Mouse (Mus musculus) embryo, embryonic 11.5 days (tissue): ENCODE measurements around the gene Adgrg5.
A peak's percentile ranks its signal among the peaks of the same experiment; 100 is the strongest.

Experiments used
- DNase-seq: peaks from one replicate; pipeline ENCODE4 v3.0.0-alpha.2; 2012; ENCODE audit warnings: low read depth, low spot score

Adgrg5 gene

GRCm38 (mm10) chr8:94923405-94923804 lies at the start of gene Adgrg5:
Gene Adgrg5 (plus strand): TSS chr8:94923694.
- DNase-seq: no peak

GRCm38 (mm10) chr8:94874358-94874757 lies 49.1 kb upstream of the Adgrg5 start:
- DNase-seq: no peak

GRCm38 (mm10) chr8:94875096-94875870 lies 48.2 kb upstream of the Adgrg5 start:
- no peak for DNase-seq

DNA sequence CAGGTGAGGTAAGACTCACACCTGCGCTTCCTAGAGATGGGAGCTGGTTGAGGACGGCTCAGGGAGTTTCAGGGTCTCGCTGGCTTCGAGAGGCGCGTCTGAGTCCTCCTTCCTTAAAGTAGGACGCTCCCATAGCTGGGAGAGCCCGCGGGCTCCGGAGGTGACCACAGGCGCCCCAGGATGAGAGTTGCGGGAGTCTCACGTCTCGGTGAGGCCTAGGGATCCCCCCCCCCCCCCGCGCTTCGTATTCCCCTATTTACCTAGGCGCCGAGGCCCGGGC lies 47.7 kb upstream of the Adgrg5 start:
- DNase-seq: no peak

GRCm38 (mm10) chr8:94876197-94876730 lies 47.2 kb upstream of the Adgrg5 start, which contains the start of gene Dok4:
Gene Dok4 (minus strand): TSS chr8:94876330.
- DNase-seq: peak; percentile 73

GRCm38 (mm10) chr8:94876820-94877219 lies 46.7 kb upstream of the Adgrg5 start:
- DNase-seq: no peak

DNA sequence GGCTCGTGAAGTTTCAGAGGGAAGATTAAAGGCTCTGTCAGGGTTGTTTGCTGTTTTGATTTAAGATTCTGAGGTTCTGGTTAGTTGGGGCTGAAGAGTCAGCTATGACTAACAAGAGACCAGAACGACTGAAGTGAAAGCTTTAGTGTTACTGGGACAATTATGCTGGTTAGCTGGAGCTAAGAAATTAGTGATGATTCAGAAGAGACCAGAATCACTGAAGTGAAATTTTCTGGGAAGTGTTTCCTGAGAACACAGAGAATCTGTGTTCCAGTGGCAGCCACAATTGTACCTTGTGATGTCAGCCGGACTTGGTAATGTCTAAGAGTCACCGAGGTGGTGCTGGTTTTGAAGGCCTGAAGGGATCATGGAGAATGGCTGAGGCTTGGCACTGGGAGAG lies 42.8 kb upstream of the Adgrg5 start:
- DNase-seq: no peak

DNA sequence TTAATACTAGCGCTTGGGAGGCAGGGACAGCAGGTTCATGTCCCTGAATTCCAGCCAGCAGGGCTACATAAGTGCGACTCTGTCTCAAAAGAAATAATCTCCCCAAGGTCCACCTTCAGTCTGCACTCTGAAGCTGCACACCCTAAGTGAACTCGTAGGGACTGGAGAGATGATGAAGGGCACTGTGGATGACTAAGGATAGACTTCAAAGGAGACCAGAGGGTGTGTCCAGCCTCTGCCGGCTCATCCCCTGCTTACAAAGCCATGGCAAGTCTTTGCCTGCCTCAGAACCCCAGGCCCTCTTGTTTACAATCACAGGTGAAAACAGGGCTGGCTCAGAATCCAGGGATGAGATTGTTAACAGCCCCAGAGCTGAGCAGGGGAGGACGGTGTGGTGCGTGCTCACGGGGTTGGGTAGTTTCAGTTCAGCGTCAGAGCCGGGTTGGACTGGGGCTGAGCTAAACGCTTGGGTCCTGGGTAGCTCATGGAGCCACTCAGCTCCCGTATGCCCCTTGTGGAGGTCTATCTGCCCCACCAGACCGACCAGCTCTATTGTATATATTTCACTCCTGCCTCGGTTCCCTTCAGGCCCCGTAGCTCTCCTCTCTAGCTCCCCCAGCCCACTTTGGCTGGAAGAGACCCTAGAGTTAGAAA lies 35.0 kb upstream of the Adgrg5 start:
- no peak for DNase-seq

DNA sequence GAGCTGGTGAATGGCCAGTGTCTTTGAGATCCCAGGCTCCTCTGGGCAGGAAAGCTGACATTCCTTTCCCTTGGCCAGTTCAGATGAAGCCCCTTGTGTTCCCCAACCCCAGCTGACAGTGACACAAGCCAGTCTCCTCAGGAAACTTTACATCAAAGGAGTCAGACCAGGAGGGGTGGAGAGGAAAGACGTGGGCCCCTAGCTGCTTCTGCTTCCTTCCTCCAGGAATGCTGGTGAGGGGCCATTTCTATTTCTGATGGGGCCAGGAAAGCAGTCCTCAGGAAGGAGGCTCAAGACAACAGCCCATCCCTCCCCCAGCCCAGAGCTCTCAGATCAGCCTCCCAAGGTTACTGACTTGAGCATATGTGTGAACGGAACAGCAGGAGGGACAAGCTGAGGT lies 30.6 kb upstream of the Adgrg5 start:
- no peak for DNase-seq

DNA sequence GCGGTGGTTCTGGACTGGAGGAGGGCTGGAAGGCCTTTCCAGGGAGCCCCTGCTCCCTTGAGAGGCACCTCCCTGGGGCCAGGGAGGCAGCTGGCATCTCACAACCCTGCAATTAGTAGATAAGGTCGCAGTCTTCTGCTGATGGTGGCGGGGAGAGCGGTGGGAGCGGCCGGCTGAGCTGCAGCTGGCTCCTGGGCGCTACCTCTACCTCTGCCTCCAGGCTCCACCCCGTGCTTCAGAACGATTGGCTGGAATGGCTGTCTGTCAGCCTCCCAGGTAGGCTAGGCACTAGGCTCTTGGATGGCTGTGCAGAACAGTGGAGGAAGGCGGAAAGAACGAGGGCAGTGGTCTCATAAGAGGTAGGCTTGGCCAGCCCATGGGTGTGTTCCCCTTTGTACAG lies 24.2 kb upstream of the Adgrg5 start:
- no peak for DNase-seq

DNA sequence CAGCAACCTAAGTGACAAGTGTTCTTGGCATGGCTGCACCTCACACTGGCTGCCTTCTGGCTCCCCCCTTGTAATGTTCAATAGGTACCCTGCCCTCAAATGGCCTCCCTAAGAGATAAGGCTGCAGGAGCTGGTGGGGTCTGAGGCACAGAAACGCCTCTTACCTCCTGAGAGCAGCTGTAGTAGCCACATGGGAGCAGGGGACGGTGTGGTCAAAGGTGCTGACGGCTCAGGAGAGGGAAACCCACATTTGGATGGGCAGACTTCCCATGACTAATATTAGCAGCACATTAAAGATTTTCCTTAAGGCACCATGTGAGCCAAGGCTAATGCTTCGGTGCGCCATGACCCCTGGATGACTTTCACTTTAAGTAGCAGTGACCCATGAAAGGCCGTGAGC lies 22.9 kb upstream of the Adgrg5 start:
- no peak for DNase-seq

DNA sequence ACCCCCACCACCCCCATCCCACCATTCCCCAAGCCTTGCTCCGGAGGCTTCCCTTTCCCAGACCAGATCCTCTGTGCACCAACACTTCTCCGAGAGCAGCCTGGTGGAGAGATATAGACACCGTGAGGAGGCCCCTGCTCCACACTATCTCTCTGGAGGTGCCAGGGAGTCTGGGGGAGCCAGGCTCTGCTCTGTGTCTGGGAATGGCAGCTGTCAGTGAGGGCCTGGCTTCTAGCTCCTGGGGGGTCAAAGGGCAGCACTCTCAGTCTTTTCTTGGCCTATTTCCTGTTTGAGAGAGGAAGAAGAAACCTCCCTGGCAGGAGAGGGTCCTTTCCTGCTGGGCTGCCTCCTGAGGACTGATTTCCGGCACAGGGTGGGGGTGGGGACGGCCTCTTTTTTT lies 22.5 kb upstream of the Adgrg5 start:
- no peak for DNase-seq

DNA sequence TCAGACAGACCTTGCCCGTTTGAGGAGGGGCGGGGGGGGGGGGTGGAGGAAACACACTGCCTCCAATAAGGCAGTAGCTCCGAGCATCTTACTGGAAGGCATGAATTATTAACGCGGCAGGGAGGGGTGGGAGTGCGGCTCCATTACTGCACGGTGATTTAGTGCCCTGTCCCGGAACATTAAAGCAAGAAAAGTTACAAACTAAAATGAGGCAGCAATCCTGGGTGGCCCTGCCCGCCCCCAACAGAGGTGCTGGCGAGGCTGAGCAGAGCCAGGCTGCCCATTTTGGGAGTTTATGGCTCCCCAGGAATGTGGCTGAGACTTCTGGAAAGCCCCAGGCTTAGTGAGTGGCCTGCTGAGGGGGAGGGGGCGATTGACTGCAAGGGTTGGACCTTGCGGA lies 19.8 kb upstream of the Adgrg5 start:
- no peak for DNase-seq

DNA sequence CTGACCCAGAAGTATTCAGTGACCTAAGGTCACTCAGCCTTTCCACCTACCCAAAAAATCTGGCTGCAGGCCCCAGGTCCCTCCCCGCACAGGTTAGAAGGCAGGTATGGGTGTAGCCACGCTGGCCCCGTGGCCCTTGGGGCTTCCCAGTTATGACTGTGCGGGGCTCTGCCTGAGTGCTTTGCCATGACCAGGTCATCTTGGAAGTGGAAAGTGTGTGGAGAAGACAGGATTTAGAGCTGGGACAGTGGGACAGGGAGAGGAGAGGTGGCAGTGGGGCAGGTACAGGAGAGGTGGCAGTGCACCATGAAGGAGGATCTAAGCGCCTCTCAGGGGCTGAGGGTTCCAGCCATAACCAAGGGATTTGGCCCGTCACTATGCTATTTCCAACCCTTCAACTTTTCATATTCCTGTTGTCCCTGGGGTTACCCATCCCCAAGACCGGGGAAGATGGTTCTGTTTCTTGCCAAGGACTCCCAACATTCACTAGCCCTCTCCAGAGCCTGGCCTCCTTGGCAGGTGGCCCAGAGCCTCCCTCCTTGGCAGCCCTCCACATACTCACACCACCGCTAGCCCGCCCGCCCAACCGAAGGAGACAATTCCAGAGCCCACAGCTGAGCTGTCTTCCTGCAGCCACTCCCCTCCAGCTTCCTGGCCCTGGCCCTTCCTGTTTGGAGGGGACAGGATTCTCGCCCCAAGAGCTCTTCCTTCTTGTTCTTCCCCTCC lies 18.9 kb upstream of the Adgrg5 start:
- DNase-seq: no peak

DNA sequence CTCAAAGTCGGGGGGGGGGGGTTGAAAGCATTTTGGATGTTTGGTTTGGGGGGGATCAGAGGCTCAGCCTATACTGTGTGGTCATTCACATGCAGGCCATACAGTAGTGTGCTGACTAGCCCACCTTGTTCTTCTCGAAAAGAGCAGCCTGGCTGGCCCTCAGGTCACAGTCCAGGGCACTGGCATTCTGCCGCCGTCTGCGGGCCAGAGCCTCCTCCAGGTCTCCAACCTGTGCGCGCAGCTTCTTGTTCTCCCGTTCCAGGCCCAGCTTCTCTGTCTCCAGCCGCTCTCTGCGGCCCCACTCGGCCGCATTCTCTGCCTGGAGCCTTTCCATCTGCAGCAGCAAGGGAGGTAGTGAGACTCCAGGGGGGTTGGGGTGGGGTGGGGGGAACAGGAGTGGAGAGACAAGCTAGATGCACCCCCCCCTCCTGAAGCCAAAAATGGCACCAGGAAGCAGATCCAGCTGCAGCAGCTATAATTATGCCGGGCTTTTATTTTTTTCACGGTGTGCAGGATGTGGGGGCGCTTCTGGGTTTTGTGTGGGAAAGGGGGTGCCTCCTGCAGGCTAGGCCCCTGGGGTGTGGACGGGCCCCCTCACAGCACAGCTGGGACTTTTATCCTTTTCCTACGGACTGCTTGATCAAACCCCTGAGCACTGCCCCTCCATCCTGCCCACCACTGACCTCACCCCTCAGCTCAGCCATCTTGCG lies 15.7 kb upstream of the Adgrg5 start:
- DNase-seq: no peak

- peak; percentile 73 for DNase-seq
Observed at GRCm38 (mm10) chr8:94908847-94909246, 14.6 kb upstream of the Adgrg5 start.

GRCm38 (mm10) chr8:94913061-94913660 lies 10.3 kb upstream of the Adgrg5 start:
- peak; percentile 67 for DNase-seq

GRCm38 (mm10) chr8:94914256-94914655 lies 9.2 kb upstream of the Adgrg5 start:
- DNase-seq: no peak

DNA sequence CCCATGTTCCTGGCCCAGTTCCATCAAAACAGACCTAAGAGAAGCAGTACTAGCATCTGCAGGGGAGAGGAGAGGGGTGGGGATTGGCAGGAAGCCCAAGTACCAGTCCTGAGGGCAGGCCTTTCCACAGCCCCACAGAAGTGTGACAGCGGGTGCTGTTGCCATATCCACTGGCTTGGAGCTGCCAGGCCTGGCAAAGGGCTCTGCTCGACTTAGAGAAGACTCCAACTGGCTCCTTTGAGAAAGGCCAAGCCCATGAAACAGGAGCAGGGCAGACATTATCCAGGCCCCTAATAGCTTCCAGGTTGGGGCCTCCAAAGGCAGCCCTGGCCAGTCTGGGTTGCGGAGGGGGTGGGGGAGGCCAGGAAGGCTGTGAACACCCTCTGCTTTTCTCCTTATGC lies 8.8 kb upstream of the Adgrg5 start:
- DNase-seq: no peak

DNA sequence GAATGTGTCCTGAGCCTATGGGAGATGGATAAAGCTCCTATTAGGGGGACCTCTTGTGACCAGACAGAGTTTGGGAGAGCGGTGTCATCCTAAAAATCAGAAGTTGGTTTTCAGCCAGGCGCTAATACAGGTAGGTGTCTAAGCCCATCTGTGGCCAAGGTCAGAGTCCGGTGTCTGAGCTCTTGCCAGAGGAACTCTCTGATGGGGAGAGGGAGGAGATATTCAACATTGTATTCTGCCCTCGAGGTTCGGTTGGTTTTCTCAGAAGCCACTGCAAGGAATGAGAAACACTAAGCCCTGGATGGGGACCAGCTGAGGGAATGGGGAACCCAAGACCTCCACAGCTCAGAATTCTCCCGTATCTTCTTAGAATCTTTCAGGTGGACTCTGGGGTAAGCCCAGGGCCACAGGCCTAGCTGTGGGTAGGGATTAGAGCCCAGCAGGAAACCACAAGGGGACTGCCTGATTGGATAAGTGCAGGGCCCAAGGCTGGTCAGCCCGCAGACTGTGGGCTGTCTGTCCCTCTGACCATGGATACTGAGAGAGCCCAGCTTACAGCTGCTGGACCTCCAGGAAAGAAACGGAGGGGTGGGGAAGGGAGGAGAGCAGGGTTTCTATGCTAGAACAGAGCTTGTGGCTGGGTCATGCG lies 7.1 kb upstream of the Adgrg5 start:
- DNase-seq: no peak

DNA sequence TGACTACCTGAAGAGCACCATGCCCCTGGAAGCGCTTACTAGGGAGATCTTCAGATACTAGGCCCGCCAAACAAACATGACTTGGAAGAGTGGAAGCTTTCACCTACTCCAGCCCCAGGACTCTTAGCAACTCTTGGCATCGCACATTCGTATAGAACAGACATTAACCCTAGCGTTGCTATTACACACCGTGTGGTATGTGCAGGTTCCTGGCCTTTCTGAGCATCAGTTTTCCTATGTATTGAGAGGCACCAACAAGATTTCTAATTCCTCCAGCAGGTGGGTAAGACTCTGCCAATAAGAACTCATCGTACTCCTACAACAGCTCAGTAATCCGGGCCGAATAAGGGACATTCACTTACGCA lies 6.6 kb upstream of the Adgrg5 start:
- no peak for DNase-seq
